In genomic region chr2:128229730-128230129, GRCm38 (mm10) we compare ENCODE assay signal across 24 mouse cellular contexts.
A peak's percentile ranks its signal among the peaks of the same experiment; 100 is the strongest.
DNase-seq lines count a peak whose midpoint lies in the region; ATAC-seq lines count a peak whose summit lies in the region.
"Had no signal": no experiment of that assay in that cellular context is flagged by ENCODE, and none has a peak within 500 bp of the region (broad histone marks: within the 10 kb centered on the region; RNA-seq: fewer than 3 reads in every experiment).

No protein-coding gene starts in this region.

- ATAC-seq in midbrain, embryonic 13.5 days = no peak
- ATAC-seq: forebrain, embryonic 13.5 days; forebrain, postnatal 0 days; intestine, postnatal 0 days had no signal

- H3K36me3 ChIP-seq in midbrain, embryonic 13.5 days = no peaks in the 10 kb centered on the region
- H3K36me3 ChIP-seq: embryonic facial prominence, embryonic 10.5 days; heart, embryonic 15.5 days; hindbrain, embryonic 10.5 days had no signal

- intact Hi-C loops in heart, postnatal 25 days (cut with DNase I) = no loop called here

- no peak overlapping the region for H3K4me3 ChIP-seq in midbrain, embryonic 13.5 days (replicated peaks)
- H3K4me3 ChIP-seq: embryonic facial prominence, embryonic 10.5 days; forebrain, embryonic 13.5 days; heart, embryonic 15.5 days; hindbrain, embryonic 10.5 days had no signal

- WGBS in midbrain, embryonic 13.5 days = 90% methylated on average over 4 of the region's 4 CpGs

- no peaks in the 10 kb centered on the region for H3K4me1 ChIP-seq in midbrain, embryonic 13.5 days (replicated peaks)
- H3K4me1 ChIP-seq: forebrain, embryonic 13.5 days had no signal

- H3K9me3 ChIP-seq in midbrain, embryonic 13.5 days = no peaks in the 10 kb centered on the region
- H3K9me3 ChIP-seq: embryonic facial prominence, embryonic 10.5 days; forebrain, embryonic 13.5 days; heart, embryonic 15.5 days; hindbrain, embryonic 10.5 days had no signal

- peak; percentile 30 for DNase-seq in CD4-positive helper T cell, adult 2 months (ENCODE audit: low read depth, low spot score)
- peak; percentile 41 for DNase-seq in Muller cell, postnatal 12 days (ENCODE audit: inconsistent ontology term)
- peak; percentile 45 for DNase-seq in induced T-regulatory cell, adult 2 months (ENCODE audit: low read depth)
- DNase-seq in cerebellum, postnatal 36 days = no peak
- no peak for DNase-seq in heart, postnatal 25 days (ENCODE audit: low spot score)
- no peak for DNase-seq in thymus, postnatal 0 days (ENCODE audit: low spot score)
- DNase-seq: adrenal gland, adult 8-10 months; adrenal gland, postnatal 36 days; cerebellum, adult 11 months; cerebellum, adult 9-10 months; cerebellum, postnatal 25 days; forebrain, postnatal 0 days; gastrocnemius, postnatal 10 days; heart, adult 18-20 months; heart, postnatal 14 days; kidney, adult 8-10 months had no signal

- H3K4me2 ChIP-seq in midbrain, embryonic 13.5 days (replicated peaks) = no peak overlapping the region
- H3K4me2 ChIP-seq: forebrain, embryonic 13.5 days; heart, embryonic 11.5 days; heart, embryonic 15.5 days; hindbrain, embryonic 14.5 days had no signal

- H3K9ac ChIP-seq in midbrain, embryonic 13.5 days (replicated peaks) = no peak overlapping the region
- H3K9ac ChIP-seq: forebrain, embryonic 13.5 days; forebrain, postnatal 0 days; heart, embryonic 15.5 days; hindbrain, embryonic 14.5 days had no signal

- H3K27ac ChIP-seq in midbrain, embryonic 13.5 days = no peak overlapping the region
- H3K27ac ChIP-seq: embryonic facial prominence, embryonic 10.5 days; forebrain, embryonic 13.5 days; heart, embryonic 15.5 days; hindbrain, embryonic 10.5 days; hindbrain, embryonic 14.5 days had no signal

- no peaks in the 10 kb centered on the region for H3K27me3 ChIP-seq in midbrain, embryonic 13.5 days
- H3K27me3 ChIP-seq: forebrain, embryonic 13.5 days; heart, embryonic 15.5 days had no signal

Comparison
In these comparisons a context has a peak if more than half of its experiments do, and no peak if none do; other contexts are left out.
1. DNase-seq: peak in CD4-positive helper T cell, adult 2 months (single experiment), Muller cell, postnatal 12 days (single experiment) and induced T-regulatory cell, adult 2 months (single experiment); none in cerebellum, postnatal 36 days (0 of 2), heart, postnatal 25 days (single experiment) and thymus, postnatal 0 days (single experiment).